Mouse (Mus musculus) A20 (cell line): ENCODE measurements around the gene Foxl1.
"Not testable (repeated sequence)": the region's sequence is repeated elsewhere in the genome, so short reads cannot be mapped to it uniquely, and the experiment has no call there.

Experiments used
- DNase-seq: peaks from one replicate; pipeline ENCODE4 v3.0.0-alpha.2; 2011; ENCODE audit warnings: low read depth, low spot score

The Foxl1 gene

DNA sequence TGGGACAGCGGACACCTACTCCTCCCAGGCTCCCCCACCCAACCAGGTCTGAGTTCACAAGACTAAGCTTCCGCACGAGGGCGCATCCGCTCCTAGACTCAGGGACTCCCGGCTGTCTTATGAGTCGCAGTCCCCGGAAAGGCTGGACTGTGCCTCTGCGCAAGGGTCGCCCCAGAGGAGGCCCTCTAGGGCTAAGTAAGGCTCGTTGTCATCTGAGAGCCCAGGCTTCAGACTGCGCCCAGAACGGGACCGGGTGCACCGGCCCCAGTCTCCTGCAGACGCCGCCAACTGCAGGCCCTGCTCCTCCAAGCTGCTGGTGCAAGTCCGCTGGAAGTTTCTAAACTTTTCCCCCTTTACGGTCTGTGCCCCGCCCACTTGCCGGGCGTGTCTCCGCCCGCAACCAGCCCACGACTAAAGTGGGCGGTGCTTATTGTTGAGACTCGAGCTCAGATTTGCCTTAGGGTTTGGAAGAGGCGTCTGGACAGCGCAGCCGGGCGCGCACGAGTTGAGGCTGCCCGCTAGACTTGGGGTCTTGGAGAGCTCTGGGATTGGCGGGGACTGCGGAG, 2.3 kb upstream of the Foxl1 start:
- DNase-seq = peak; percentile 26

DNA sequence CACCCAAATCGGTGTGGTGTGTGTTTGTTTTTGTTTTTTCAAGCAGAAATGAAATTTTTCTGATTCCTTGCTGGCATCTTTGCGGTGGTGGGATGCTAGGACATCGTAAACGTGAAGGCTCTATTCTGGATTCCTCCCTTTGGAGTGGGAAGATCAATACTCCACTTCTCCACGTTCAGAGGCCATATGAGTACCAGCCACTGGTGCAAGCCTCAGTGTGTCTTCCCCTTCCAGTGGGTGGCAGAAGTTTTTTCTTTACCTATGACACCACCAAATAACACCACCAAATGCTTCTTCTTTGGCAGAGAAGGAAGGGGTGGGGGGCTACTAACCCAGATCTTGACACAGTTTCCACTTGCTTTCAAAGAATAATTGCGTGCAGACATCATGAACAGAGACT, 1.5 kb upstream of the Foxl1 start:
- no peak for DNase-seq

DNA sequence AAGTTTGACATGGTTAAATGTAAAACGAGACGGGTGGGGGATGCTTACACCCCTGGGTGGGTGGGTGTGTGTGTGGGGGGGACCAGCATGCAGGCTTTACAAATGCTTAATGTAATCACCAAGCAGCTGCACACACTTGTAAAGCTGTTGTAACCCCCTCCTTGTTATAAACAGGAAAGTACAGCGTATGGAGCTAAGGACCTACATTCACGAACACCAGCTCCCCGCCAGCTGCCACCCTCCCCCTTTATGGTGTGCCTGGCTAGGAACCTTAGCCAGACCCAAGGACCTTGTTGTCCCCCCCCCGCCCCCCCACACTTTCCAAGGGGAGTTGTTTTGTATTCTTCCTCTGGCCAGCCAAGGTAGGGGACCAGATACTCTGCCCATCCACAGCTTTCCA, 1.0 kb upstream of the Foxl1 start:
- no peak for DNase-seq

DNA sequence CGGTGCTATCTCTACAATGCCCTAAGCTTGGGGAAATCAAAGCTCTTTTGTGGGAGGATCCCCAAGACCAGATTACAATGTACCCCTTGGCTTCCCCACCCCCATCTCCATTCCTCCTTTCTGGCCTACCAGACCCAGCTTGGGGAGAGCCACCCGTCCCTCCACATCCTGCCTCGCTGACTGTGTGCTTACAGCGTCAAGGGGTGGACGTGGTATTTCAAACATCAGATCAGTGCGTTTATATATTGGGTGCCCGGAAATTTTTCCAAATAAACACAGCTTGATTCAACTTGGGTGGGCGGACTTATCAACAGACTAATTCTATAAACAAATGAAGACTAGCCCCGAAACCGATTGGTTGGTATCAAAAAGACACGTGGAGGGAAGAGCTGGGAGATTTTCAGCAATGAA, 444 bp upstream of the Foxl1 start:
- no peak for DNase-seq

DNA sequence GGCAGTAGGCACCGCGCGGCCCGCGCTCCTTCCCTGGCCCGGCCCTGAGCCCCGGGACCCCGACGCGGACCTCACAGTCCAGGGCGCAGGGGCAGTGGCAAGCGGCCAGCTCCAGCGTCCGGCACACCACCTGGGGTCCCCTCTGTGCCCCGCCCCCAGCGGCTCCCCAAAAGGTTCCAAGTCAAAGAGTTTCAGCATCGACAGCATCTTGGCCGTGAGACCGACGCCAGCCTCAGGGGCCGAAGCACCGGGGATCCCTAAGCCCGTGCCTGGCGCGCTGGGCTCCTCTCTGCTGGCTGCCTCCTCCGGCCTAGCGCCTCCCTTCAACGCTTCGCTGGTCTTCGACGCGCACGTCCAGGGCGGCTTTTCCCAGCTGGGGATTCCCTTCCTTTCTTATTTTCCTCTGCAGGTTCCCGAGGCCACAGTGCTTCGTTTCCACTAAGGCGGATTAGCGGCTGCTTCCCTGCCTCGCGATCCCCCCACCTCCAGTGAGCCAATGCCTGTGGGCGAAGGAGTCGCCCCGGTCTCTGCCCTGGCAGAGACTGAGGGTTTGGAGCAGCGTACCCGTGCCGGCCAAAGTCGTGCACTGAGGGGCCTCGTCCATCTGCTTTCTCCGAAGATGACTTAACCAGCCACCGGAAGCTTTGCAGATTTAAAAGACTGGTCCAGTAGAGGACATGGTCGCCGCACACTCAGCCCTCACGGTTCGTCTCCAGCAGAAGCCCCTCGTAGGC, 958 bp downstream of the Foxl1 start:
- no peak for DNase-seq

DNA sequence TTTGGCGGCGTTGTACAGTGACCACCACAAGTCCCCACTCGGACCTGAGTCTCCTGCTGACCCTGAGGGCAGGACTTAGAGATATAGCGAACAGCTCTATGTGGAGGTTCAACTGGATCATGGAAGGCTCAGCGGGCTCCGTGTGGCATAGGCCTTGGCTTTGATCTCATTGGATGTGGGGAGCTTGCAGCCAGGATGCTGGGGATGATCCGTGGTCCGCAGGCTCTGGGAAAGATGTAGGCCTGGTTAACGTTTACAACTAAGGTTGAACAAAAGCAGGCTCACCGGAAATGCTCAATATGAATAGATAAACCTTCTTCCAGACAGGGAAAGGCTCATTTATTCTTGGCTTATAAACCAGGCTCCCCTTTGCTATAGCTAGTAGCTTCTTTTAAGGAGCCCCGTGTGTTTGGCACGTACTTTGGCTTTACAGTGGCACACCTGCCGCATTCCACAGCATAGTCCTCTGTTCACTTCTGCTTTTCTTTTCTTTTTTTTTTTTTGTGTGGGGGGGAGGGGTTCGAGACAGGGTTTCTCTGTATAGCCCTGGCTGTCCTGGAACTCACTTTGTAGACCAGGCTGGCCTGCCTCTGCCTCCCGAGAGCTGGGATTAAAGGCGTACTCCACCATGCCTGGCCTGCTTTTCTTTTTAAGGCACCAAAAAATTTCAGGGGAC, 1.7 kb downstream of the Foxl1 start:
- peak; percentile 73 for DNase-seq

DNA sequence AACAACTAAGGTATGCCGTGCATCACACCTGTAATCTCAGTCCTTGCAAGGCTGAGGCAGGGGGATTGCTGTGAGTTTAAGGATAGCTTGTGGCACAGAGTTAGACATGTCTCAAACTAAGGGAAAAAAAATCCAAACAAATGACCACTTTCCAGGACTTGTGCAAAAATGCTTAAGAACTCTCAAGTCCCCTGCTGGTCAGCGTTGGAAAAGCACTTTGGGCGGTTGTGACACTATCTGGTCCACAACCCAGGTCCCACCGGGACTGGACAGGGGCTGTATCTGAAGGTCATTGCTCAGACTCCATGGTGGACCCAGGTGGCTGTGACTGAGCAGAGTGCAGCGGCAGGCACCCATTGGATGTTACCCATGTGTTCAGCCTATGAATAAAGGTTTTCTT, 2.8 kb downstream of the Foxl1 start:
- DNase-seq = peak; percentile 60

DNA sequence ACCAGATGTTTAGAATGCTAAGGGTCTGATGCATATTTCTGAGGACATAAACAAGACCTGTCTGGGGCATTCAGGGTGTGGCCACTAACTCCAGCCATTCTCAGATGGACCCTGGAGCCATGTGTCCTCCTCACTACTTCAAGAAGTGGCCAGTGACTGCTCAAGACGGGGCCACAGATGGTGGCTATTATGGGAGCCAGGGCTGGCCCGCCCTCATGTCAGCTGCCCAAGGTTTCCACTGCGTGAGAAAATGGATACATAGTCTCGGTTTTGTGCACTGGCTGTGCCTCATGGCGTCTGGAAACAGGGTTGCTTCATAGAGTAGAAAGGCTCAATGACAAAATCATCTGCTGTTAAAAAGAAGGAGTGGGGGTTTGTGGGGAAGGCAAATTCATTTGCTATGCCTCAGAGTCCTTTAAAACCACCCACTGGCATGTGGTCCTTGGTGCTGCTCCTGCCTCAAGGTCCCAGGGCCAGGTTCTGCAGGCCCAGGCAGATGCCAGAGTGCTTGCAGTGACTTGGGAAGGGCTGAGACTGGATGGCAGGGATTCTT, 5.3 kb downstream of the Foxl1 start:
- DNase-seq = no peak

DNA sequence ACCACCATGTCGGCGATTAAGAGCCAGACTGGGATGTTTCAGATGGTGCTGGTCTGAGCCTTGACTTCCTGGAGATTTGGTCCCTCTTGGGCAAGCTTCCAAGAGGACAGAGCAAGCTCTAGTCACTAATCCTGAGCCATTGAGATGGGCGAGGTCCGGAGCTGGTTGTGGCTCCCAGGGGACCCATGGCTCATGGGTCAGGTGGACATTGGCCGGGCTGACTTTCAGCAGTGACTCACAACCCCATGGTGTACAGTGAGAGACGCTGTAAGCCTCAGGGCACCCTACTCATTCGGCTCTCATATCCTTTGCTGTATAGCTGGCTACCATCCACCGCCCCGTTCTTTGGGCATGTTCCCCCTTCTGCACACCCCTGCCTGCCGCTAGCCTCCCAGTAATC, 6.4 kb downstream of the Foxl1 start:
- no peak for DNase-seq

DNA sequence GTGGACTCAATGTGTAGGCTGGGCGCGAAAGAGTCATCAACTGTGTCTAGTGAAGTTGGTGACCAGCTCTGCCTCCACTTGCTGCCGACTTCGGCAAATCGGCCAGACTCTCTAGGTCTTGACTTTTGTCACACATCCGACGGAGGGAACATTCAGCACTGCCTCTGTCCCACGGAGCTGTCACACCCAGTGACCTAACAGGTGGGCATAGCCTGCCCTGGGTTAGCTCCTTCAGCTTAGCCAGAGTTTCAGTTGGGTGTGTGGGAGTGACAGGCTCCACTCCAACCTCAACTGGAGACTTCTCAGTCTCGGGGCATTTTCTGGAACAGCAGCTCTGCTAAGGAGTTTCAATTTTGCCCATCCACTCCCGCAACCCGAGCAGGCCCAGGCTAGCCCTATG, 6.8 kb downstream of the Foxl1 start:
- no peak for DNase-seq

DNA sequence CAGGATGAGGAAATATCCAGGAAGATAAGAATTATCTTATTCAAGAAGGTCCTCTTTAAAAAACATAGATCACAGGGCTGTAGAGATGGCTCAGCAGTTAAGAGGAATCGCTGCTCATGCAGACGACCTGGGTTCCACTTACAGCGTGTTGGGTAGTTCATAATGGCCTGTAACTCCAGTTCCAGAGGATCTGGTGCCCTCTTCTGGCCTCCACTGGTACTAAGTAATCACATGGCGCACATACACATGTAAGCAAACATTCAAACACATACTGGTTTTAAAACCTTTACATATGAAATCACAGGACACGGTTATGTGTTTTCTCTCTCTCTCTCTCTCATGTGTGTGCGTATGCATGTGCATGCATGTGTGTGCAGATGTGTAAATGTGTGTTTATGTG, 9.1 kb downstream of the Foxl1 start:
- no peak for DNase-seq

DNA sequence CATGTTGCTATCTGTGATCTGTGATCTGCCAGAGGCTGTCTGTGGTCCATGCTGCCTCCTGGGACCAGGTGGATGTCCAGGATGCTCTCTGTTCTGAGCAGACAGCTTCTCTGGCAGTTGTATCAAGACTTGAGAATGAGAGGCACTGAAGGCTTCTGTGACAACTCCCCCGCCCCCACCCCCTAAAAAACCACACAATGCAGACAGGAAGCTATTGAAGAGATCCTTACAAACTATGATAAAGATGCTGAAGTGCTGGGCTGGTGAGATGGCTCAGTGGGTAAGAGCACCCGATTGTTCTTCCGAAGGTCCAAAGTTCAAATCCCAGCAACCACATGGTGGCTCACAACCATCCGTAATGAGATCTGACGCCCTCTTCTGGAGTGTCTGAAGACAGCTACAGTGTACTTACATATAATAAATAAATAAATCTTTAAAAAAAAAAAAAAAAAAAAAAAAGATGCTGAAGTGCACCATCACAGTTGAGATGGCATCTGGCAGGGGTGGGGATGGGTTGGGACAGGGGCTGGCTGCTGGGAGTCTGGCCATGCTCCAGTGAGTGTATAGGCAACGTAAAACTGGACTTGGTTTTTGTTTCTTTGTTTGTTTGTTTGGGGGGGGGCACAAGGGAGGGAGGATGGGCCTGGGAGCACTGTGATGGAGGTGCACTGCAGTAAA, 17.9 kb downstream of the Foxl1 start:
- not testable (repeated sequence) for DNase-seq

DNA sequence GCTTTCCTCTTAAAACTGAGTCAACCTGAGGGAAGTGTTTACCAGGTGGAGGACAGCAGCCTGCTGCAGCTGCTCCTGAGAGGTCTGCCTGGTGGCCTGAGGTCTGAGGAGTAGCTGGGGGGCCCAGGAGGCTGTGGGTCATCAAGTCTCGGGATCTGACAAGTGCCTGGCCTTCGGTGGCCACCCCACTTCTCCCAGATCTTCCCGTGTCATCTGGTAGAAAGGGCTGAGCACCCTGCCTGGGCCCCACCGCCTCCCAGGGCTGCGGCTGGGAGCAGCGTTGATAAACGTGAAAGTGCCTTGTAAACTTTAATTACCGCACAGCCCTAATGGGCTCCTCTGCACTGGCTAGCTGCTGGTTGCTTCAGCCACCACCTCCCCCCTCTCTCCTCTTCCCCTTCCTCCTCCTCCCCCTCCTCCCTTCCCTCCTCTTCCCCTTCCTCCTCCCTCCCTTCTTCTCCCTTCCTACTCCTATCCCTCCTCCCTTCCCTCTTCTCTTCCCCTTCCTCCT, 20.9 kb downstream of the Foxl1 start:
- no peak for DNase-seq

DNA sequence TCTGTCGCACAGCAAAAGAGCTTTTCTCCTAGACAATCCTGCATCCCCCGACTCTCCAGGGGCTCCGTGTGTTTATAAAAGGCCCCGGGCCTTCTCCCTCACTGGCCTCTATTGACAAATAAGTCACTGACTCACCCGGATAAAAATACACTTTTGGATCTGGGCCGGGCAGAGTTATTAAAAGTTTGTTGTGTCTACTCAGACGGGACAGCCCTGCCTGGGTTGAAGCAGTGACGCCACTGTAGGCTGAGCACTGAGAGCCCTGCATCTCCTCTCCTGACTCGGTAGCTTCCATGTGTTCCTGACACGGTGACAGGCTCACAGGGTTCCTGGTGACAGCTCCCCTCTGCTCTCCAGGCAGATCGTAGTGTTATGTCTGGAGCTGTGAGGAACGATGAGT, 24.7 kb downstream of the Foxl1 start:
- DNase-seq = no peak

DNA sequence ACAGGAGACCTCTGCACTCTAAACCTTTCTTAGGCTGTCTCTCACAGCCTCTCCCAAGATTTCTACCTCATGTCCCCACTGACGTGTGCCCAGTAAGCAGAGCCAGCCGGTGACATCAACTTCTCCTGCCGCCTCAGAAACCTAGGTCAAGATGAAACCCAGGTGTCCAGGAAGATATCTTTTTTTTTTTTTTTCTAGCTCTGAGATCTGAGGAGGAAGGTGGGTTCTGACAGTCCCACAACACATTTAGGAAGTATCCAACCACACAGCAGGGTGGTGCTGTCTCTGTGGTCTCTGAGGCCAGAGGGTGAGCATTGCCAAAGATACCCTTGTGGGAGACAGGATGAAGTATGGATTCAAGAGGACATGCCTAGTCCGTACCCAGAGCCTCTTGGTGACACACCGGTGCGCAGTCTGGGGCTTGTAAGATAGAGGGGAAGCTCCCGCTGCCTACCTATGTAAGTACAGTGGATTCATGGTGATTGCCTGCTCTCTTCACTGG, 29.3 kb downstream of the Foxl1 start:
- DNase-seq = no peak

DNA sequence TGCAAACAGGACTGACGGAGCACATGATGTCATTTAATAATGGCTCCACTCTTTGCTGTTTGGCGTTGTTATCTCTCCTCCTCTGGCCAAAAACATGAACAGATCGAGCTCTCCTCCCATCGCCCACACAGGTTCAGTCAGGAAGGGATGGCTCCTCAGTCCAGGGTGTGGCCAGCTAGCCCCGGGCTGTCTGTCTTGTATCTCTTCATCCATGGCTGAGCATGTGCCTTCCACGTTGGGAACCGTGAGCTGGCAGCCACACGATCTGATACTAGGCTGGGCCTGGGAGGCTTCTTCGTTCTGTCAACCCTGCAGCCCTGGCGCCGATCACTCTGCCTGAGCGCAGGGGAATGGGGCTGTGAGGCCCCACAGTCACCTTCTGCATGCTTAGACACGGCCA, 31.1 kb downstream of the Foxl1 start:
- DNase-seq = no peak

DNA sequence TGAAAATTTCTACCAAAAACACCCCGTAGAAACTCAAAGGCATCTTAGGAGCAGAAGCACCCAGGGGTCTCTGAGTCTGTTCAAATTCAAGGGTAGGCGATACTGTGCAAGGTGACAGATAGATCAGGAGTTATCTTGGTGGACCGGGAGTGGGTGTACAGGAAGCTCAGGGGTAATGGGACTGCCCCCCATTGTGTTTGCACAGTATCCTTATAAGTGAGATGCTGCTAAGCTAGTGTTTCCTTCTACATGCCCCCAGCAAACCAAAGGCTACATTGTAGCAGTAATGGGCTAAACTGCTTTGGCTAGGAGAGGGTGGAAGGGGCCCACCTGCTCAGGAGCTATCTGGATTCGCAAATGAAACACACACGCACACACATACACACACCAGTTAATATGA, 33.7 kb downstream of the Foxl1 start:
- no peak for DNase-seq

DNA sequence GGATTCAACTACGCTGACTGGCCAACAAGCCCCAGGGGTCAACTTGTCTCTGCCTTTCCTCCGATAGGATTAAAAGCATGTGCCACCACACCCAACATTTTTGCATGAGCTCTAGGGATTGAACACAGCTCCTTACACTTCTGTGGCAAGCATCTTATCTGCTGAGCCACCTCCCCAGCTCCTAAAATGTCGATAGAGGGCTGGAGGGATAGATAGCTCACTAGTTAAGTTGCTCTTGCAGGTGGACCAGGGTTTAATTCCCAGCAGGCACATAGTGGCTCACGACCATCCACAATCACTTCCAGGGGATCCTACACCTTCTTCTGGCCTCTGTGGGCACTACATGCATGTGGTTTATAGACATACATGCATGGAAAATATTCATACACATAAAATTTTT, 34.7 kb downstream of the Foxl1 start:
- DNase-seq = no peak

DNA sequence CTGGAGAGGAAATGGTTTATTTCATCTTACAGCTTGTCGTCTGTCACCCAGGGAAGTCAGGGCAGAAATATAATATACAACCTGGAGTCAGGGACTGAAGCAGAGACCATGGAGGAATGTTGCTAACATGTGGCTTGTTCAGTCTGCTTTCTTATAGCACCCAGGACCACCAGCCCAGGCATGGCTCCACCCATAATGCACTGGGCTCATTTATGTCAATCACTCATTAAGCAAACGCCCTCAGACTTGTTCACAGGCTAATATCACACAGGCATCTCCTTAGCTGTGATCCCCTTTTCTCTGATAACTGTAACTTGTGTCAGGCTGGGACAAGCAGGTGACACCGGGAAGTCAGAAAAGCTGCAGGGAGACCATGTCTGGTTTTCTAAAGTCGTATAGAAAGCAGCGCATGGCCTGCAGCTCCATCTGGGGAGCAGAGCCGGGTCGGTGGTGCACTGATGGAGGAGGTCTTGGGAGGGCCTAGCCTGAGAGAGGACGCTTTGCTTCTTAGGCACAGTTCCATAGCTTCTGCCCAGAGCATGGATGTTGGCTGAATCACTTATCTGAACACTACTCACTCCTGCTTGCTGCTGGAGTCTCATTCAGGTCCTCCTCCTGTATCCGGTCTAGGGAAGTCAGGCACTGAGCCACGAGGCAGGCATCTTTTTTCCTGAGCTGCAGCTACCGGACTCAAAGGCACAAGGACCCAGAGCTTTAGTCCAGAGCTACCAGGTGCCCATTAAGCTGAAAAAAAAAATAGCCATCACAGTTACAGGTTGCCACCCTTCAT, 35.4 kb downstream of the Foxl1 start:
- DNase-seq = no peak

DNA sequence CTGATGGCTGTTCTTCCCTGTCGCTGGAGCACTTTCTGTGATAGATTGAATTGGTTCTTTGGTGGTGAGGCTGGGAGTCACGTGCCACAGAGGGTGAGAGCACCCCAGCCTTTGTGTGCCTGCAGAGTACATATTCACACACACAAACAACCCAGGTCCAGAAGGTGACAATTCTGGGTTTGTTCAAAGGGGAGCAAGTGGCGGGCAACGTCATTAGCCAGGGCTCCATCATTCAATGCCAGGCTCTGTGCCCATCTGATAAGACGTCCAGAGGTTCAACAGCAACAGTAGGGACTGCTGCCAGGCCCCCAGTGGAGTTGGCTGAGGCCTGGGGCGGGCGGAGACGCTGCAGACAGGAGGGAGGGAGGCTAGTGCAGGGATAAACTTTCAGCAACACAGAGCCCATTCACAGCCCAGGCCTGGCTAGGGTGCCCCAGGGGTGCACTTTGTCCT, 36.3 kb downstream of the Foxl1 start:
- DNase-seq = no peak

DNA sequence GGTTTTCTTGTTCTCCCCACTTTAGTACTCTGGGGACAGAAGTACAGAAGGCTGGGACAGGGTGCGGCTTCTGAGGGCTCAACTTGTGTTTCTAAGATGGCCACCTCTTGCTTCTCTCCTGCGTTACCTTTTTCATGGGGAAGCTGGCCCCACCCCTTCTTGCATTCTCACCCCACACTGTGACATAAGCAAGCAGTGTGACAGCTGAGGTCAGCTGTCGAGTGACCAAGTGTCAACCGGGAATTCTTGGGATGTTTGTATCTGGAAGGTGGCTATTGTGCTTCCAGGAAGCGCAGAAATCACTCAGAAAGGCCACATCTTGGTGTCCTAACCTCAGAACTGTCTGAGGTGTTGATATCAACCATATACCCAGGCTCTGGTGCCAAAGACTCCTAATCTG, 40.3 kb downstream of the Foxl1 start:
- DNase-seq = no peak
